Mouse (Mus musculus): ENCODE data around the gene Epgn. TPM values are rescaled to one million over a fixed set of nuclear protein-coding genes. Genes with fewer than 3 reads are reported as not detected.

Epgn gene
- polyA plus RNA-seq, 1 experiment from 2014 or later = 0.28 TPM

DNA sequence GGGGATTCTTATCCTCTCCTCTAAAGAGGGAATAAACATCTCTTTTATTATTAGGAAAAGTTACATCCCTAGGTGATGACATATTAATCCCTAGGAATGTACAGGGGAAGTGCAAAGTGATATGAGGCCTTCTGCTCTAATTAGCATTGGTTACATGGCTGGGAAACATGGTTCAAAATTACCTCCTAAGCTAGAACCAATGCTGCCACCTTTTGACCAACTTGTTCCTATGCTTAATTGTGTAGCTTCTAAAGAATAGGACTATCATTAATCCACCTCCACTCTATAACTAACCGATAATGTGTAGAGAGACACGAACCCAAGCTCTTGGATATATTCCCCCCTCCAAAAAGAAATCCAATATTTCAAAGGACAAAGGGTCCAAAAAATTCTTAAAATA, 3.4 kb downstream of the Epgn start:
- 88% methylated on average over 2 of the region's 2 CpGs for whole genome bisulfite sequencing
- Histone ChIP-seq H3K27ac (replicated peaks; ENCODE audit: low read depth, low read length) (no peak overlapping the region), H3K9ac (replicated peaks; ENCODE audit: low read length) (no peak overlapping the region), H3K27me3 (ENCODE audit: control insufficient read depth, insufficient read depth, low read length) (no peaks in the 10 kb centered on the region), H3K4me3 (replicated peaks; ENCODE audit: low read depth, low read length) (no peak overlapping the region), H3K4me1 (ENCODE audit: control insufficient read depth, insufficient read depth, low read length) (no peaks in the 10 kb centered on the region), H3K4me2 (ENCODE audit: low read length) (no peak overlapping the region), H3K9me3 (ENCODE audit: control insufficient read depth, low read length) (no peaks in the 10 kb centered on the region), H3K36me3 (ENCODE audit: control insufficient read depth, insufficient read depth, low read length) (no peaks in the 10 kb centered on the region)
- DNase-seq (no peak), ATAC-seq (ENCODE audit: low FRiP score, low TSS enrichment) (no peak)

DNA sequence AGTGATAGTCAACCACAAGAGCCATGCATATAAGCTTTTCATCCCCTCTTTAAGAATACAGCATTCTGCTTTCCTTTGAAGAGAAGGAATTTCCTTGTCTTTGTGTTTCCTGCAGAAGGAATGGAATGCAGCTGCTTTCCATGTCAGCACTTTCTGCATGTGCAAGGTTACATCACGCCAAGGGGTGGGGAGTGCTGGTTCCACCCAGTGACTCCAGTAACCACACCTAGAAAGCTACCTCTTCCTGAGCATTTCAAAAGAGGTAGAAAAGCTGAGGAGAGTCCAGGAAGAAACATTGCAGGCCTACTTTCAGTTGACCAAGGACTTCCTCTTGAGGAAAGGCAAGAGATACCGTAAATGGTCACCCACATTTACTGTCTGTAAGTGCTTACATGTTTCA, 8.1 kb downstream of the Epgn start:
- Histone ChIP-seq H3K9ac (replicated peaks; ENCODE audit: low read length) (no peak overlapping the region), H3K4me2 (ENCODE audit: low read length) (no peak overlapping the region), H3K4me1 (ENCODE audit: control insufficient read depth, insufficient read depth, low read length) (no peaks in the 10 kb centered on the region), H3K9me3 (ENCODE audit: control insufficient read depth, low read length) (no peaks in the 10 kb centered on the region), H3K4me3 (replicated peaks; ENCODE audit: low read depth, low read length) (no peak overlapping the region), H3K27ac (replicated peaks; ENCODE audit: low read depth, low read length) (no peak overlapping the region), H3K27me3 (ENCODE audit: control insufficient read depth, insufficient read depth, low read length) (no peaks in the 10 kb centered on the region), H3K36me3 (ENCODE audit: control insufficient read depth, insufficient read depth, low read length) (no peaks in the 10 kb centered on the region)
- ATAC-seq (ENCODE audit: low FRiP score, low TSS enrichment) (no peak), DNase-seq (no peak)
- WGBS = 90% methylated on average over 2 of the region's 2 CpGs

DNA sequence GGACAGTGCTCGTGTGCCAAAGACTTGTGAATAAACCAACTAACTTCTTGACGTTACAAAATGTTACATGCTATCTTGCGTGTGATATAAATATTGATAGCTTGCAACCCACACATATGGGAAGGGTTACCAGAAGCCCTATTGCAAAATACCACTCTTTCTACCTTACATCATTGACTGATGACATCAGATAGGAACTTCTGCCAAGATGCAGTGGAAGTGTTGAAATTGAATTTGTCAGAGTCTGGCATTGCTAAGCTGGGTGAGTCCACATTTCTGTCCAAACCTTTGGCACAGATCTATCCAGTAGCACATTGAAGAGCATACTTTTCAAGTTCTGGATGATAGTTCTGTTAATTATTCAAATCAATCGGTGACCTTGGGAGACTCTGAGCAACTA, 9.4 kb downstream of the Epgn start:
- Histone ChIP-seq H3K4me3 (replicated peaks; ENCODE audit: low read depth, low read length) (no peak overlapping the region), H3K36me3 (ENCODE audit: control insufficient read depth, insufficient read depth, low read length) (no peaks in the 10 kb centered on the region), H3K4me1 (ENCODE audit: control insufficient read depth, insufficient read depth, low read length) (no peaks in the 10 kb centered on the region), H3K27me3 (ENCODE audit: control insufficient read depth, insufficient read depth, low read length) (no peaks in the 10 kb centered on the region), H3K4me2 (ENCODE audit: low read length) (no peak overlapping the region), H3K9me3 (ENCODE audit: control insufficient read depth, low read length) (no peaks in the 10 kb centered on the region), H3K27ac (replicated peaks; ENCODE audit: low read depth, low read length) (no peak overlapping the region), H3K9ac (replicated peaks; ENCODE audit: low read length) (no peak overlapping the region)
- ATAC-seq (ENCODE audit: low FRiP score, low TSS enrichment) (no peak), DNase-seq (no peak)
- 95% methylated on average over 4 of the region's 4 CpGs for WGBS

DNA sequence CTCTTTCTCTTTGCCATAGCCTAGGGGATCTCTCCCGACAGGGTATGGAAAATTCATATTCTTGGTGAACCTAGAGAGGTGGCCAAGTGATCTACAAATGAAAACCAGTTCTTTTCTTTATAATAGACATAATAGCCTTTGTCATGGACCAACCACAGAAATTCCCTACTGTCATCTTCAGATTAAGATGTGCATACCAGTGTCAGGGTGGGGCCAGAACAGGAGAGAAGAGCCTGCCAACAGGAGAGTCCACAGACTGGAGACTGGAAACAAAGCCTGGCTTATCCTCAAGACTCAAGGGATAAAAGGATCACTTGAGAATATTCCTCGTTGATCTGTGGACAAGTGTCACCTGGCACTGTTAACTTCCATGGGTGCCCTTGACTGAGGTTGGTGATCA, 10.5 kb downstream of the Epgn start:
- Histone ChIP-seq H3K36me3 (ENCODE audit: control insufficient read depth, insufficient read depth, low read length) (no peaks in the 10 kb centered on the region), H3K9me3 (ENCODE audit: control insufficient read depth, low read length) (no peaks in the 10 kb centered on the region), H3K4me2 (ENCODE audit: low read length) (no peak overlapping the region), H3K27me3 (ENCODE audit: control insufficient read depth, insufficient read depth, low read length) (no peaks in the 10 kb centered on the region), H3K4me1 (ENCODE audit: control insufficient read depth, insufficient read depth, low read length) (no peaks in the 10 kb centered on the region), H3K4me3 (replicated peaks; ENCODE audit: low read depth, low read length) (no peak overlapping the region), H3K9ac (replicated peaks; ENCODE audit: low read length) (no peak overlapping the region), H3K27ac (replicated peaks; ENCODE audit: low read depth, low read length) (no peak overlapping the region)
- 50% methylated on average over 2 of the region's 2 CpGs for WGBS
- ATAC-seq (ENCODE audit: low FRiP score, low TSS enrichment) (no peak), DNase-seq (no peak)

DNA sequence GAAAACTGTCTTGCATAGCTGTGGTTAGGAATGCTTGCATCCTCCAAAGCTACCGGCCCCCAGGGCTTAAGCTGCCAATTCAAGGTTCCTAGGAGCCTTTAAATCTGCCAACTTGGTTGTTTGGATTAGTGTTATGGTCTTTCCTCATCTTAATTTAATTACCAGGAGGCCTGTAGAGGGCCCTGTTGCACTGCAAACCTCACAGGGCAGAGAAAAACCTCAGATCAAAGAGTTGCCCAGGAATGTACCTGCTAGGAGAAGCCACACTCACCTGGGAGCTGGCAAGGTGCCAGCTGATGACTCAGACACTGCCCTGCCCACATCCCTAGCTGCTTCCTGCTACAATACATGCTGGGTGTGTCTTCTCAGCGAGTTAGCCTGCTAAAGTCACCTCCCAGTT, 11.3 kb downstream of the Epgn start:
- no peaks in the 10 kb centered on the region for H3K9me3 ChIP-seq (ENCODE audit: control insufficient read depth, low read length)
- WGBS = 32% methylated on average over 2 of the region's 2 CpGs
- no peaks in the 10 kb centered on the region for H3K4me1 ChIP-seq (ENCODE audit: control insufficient read depth, insufficient read depth, low read length)
- DNase-seq (no peak), ATAC-seq (ENCODE audit: low FRiP score, low TSS enrichment) (no peak)
- H3K36me3 ChIP-seq (ENCODE audit: control insufficient read depth, insufficient read depth, low read length) = no peaks in the 10 kb centered on the region
- H3K9ac ChIP-seq (replicated peaks; ENCODE audit: low read length) = no peak overlapping the region
- H3K4me2 ChIP-seq (ENCODE audit: low read length) = no peak overlapping the region
- no peak overlapping the region for H3K27ac ChIP-seq (replicated peaks; ENCODE audit: low read depth, low read length)
- no peaks in the 10 kb centered on the region for H3K27me3 ChIP-seq (ENCODE audit: control insufficient read depth, insufficient read depth, low read length)
- no peak overlapping the region for H3K4me3 ChIP-seq (replicated peaks; ENCODE audit: low read depth, low read length)

DNA sequence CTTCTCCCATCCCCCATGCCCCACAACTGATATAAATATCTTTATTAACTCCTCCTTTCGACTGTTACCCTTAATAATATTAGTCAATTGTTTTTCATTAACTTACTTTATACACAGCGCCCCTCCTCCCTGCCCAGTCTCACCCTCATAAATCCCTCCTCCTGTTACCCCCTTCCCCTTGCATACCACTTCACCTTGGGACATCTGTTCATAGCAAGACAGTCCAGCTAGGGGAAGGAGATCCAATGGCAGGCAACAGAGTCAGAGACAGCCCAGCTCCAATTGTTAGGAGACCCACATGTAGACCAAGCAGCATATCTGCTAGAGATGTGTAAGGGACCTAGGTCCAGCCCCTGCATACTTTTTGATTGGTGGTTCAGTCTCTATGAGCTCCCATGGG, 11.7 kb downstream of the Epgn start:
- no peaks in the 10 kb centered on the region for H3K9me3 ChIP-seq (ENCODE audit: control insufficient read depth, low read length)
- WGBS = 84% methylated on average over 2 of the region's 2 CpGs
- no peaks in the 10 kb centered on the region for H3K27me3 ChIP-seq (ENCODE audit: control insufficient read depth, insufficient read depth, low read length)
- no peaks in the 10 kb centered on the region for H3K36me3 ChIP-seq (ENCODE audit: control insufficient read depth, insufficient read depth, low read length)
- no peak overlapping the region for H3K9ac ChIP-seq (replicated peaks; ENCODE audit: low read length)
- DNase-seq (no peak), ATAC-seq (ENCODE audit: low FRiP score, low TSS enrichment) (no peak)
- H3K4me1 ChIP-seq (ENCODE audit: control insufficient read depth, insufficient read depth, low read length) = no peaks in the 10 kb centered on the region
- H3K27ac ChIP-seq (replicated peaks; ENCODE audit: low read depth, low read length) = no peak overlapping the region
- H3K4me3 ChIP-seq (replicated peaks; ENCODE audit: low read depth, low read length) = no peak overlapping the region
- H3K4me2 ChIP-seq (ENCODE audit: low read length) = no peak overlapping the region

DNA sequence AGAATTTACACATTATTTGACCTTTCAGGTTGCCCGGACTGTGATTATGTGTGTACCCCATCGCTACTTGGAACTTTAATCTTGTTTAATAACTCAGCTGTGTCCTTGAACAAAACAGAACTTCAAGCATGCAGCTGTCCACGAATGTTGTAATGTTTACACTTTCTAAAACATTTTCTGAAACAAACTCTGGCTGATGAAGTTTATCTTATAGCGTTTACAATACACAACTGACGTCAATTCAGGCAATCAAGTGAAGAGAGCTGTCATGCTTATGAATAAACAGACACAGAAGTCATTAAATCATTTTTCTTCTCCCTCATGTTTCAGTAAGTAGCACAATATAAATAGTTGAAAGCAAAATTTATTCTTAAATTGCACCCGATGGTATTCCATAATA, 20.7 kb downstream of the Epgn start:
- WGBS = 90% methylated on average over 6 of the region's 6 CpGs
- no peak for ATAC-seq (ENCODE audit: low FRiP score, low TSS enrichment)

DNA sequence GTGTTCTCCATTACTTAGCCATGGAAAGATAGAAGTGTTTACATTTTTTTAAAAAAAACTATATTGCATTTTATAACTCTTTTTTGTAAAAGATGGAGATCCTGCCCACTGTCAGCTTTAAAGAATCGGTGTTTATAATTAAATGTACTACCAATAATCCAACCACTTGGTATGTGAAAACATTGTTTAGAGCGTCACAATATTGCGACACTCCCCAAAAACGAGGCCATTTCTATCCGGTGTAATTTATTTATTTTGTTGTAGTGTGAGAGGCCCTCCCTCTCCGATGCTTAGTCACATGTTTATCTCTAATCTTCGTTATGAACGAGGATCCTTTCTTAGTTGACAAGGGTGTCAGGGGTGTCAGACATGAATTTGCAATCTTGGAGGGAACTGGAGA, 21.1 kb downstream of the Epgn start:
- no peak overlapping the region for H3K9ac ChIP-seq (replicated peaks; ENCODE audit: low read length)
- H3K9me3 ChIP-seq (ENCODE audit: control insufficient read depth, low read length) = no peaks in the 10 kb centered on the region
- no peak overlapping the region for H3K27ac ChIP-seq (replicated peaks; ENCODE audit: low read depth, low read length)
- WGBS = 91% methylated on average over 8 of the region's 8 CpGs
- DNase-seq (no peak), ATAC-seq (ENCODE audit: low FRiP score, low TSS enrichment) (no peak)
- no peaks in the 10 kb centered on the region for H3K36me3 ChIP-seq (ENCODE audit: control insufficient read depth, insufficient read depth, low read length)
- H3K4me2 ChIP-seq (ENCODE audit: low read length) = no peak overlapping the region
- no peaks in the 10 kb centered on the region for H3K4me1 ChIP-seq (ENCODE audit: control insufficient read depth, insufficient read depth, low read length)
- no peaks in the 10 kb centered on the region for H3K27me3 ChIP-seq (ENCODE audit: control insufficient read depth, insufficient read depth, low read length)
- H3K4me3 ChIP-seq (replicated peaks; ENCODE audit: low read depth, low read length) = no peak overlapping the region

More for the DNA sequence above, 20.7 kb downstream of the Epgn start:
- DNase-seq = no peak
- Histone ChIP-seq H3K9ac (replicated peaks; ENCODE audit: low read length) (no peak overlapping the region), H3K9me3 (ENCODE audit: control insufficient read depth, low read length) (no peaks in the 10 kb centered on the region), H3K27me3 (ENCODE audit: control insufficient read depth, insufficient read depth, low read length) (no peaks in the 10 kb centered on the region), H3K36me3 (ENCODE audit: control insufficient read depth, insufficient read depth, low read length) (no peaks in the 10 kb centered on the region), H3K27ac (replicated peaks; ENCODE audit: low read depth, low read length) (no peak overlapping the region), H3K4me3 (replicated peaks; ENCODE audit: low read depth, low read length) (no peak overlapping the region), H3K4me1 (ENCODE audit: control insufficient read depth, insufficient read depth, low read length) (no peaks in the 10 kb centered on the region), H3K4me2 (ENCODE audit: low read length) (no peak overlapping the region)

DNA sequence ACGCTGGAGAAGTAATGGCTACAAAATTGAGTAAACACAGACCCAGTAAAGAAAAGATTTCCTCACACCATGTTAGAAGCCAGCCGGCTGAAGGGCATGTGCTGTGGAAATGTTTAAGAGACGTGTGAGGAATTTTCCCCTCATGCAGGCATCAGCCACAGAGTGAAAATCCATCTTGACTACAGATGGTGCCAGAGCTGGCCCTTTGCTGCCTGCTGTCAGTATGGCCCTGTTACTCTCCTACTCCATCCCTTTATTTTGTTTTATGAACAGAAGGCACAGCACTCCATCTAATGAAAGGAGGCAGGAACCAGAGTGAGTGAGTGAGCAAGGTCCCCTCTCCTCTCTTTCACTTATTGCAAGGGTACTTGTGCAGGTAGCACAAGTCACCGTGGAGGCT, 45.1 kb downstream of the Epgn start:
- 82% methylated on average over 4 of the region's 4 CpGs for WGBS
- Histone ChIP-seq H3K4me2 (ENCODE audit: low read length) (no peak overlapping the region), H3K9ac (replicated peaks; ENCODE audit: low read length) (no peak overlapping the region), H3K36me3 (ENCODE audit: control insufficient read depth, insufficient read depth, low read length) (no peaks in the 10 kb centered on the region), H3K4me1 (ENCODE audit: control insufficient read depth, insufficient read depth, low read length) (peaks cover 6% of the 10 kb centered on the region; the same call in 1 of the 2 replicates), H3K4me3 (replicated peaks; ENCODE audit: low read depth, low read length) (no peak overlapping the region), H3K27ac (replicated peaks; ENCODE audit: low read depth, low read length) (no peak overlapping the region), H3K9me3 (ENCODE audit: control insufficient read depth, low read length) (no peaks in the 10 kb centered on the region), H3K27me3 (ENCODE audit: control insufficient read depth, insufficient read depth, low read length) (no peaks in the 10 kb centered on the region)
- ATAC-seq (ENCODE audit: low FRiP score, low TSS enrichment) = no peak
- no peak for DNase-seq
